Mouse (Mus musculus) embryonic facial prominence, embryonic 11.5 days (tissue): ENCODE results near the gene Gm49369. TPM values are rescaled to one million over a fixed set of nuclear protein-coding genes. Genes with fewer than 3 reads are reported as not detected.
"Not testable (repeated sequence)": the region's sequence is repeated elsewhere in the genome, so short reads cannot be mapped to it uniquely, and the experiment has no call there.

Source experiments
- ATAC-seq: fragments of 200-750 bp; cut with Nextera tagmentation; replicated peaks from 2 replicates; pipeline ENCODE4 v1.8.0; 2017; ENCODE audit warnings: low read depth; ENCODE audit not compliant: insufficient number of reproducible peaks, low FRiP score, low TSS enrichment
- DNase-seq: peaks from one replicate; pipeline ENCODE4 v3.0.0-alpha.2; 2015; ENCODE audit warnings: low spot score
- H3K27ac ChIP-seq: fragments of 300-500 bp; sonication (generic); replicated peaks from 2 replicates; pipeline ENCODE4 v1.5.1; 2014; ENCODE audit warnings: mild to moderate bottlenecking, low read depth, low read length, control low read depth
- H3K27me3 ChIP-seq: fragments of 300-500 bp; sonication (generic); 2 replicates; pipeline ENCODE4 v1.6.1; 2014; ENCODE audit warnings: mild to moderate bottlenecking, low read length, moderate library complexity, mixed read lengths; ENCODE audit not compliant: control insufficient read depth, insufficient read depth
- H3K36me3 ChIP-seq: fragments of 300-500 bp; sonication (generic); replicated peaks from 2 replicates; pipeline ENCODE4 v1.6.1; 2014; ENCODE audit warnings: low read depth, mild to moderate bottlenecking, low read length, moderate library complexity, mixed read lengths; ENCODE audit not compliant: control insufficient read depth, insufficient read depth
- H3K4me1 ChIP-seq: fragments of 300-500 bp; sonication (generic); 2 replicates; pipeline ENCODE4 v1.6.1; 2014; ENCODE audit warnings: low read length, mixed read lengths; ENCODE audit not compliant: control insufficient read depth, insufficient read depth
- H3K4me2 ChIP-seq: fragments of 300-500 bp; sonication (generic); 2 replicates; pipeline ENCODE4 v1.6.1; 2014; ENCODE audit warnings: low read depth, mild to moderate bottlenecking, control low read depth, low read length, moderate library complexity
- H3K4me3 ChIP-seq: fragments of 300-500 bp; sonication (generic); 2 replicates; pipeline ENCODE4 v1.5.1; 2014; ENCODE audit warnings: low read depth, low read length, control low read depth
- H3K9ac ChIP-seq: fragments of 300-500 bp; sonication (generic); replicated peaks from 2 replicates; pipeline ENCODE4 v1.6.1; 2014; ENCODE audit warnings: mild to moderate bottlenecking, control low read depth, low read length
- H3K9me3 ChIP-seq: fragments of 300-500 bp; sonication (generic); replicated peaks from 2 replicates; pipeline ENCODE4 v1.6.1; 2016; ENCODE audit warnings: mild to moderate bottlenecking, low read length, inconsistent platforms, mixed read lengths; ENCODE audit not compliant: control insufficient read depth
- WGBS: fragments of 180-500 bp; shearing (Covaris S2); extraction: QIAGEN DNeasy Blood & Tissue Kit; methylation state at CpG from one replicate; pipeline ENCODE4 v1.1.7; 2014; 5-methylcytosine and 5-hydroxymethylcytosine counted together
- polyA plus RNA-seq: library from polyadenylated mRNA; unstranded; fragments of >200 nt; fragmentation: Nextera tagmentation; extraction: Ambion mirVana; gene quantifications from 2 replicates; pipeline ENCODE4 v1.2.1, GENCODE M21; 2014

Gm49369 gene
- polyA plus RNA-seq, 1 experiment from 2014 or later = not detected

GRCm38 (mm10) chr7:142418027-142418426, 35.6 kb upstream of the Gm49369 start:
- DNase-seq (no peak), ATAC-seq (no peak)
- 99% methylated on average over 2 of the region's 2 CpGs for WGBS
- H3K4me1 ChIP-seq = no peaks in the 10 kb centered on the region
- H3K27me3 ChIP-seq = no peaks in the 10 kb centered on the region
- H3K36me3 ChIP-seq = no peaks in the 10 kb centered on the region
- H3K9ac ChIP-seq = no peak overlapping the region
- H3K27ac ChIP-seq = no peak overlapping the region
- H3K9me3 ChIP-seq = no peaks in the 10 kb centered on the region
- H3K4me3 ChIP-seq = no peak overlapping the region
- H3K4me2 ChIP-seq = no peak overlapping the region

- Histone ChIP-seq H3K27me3 (no peaks in the 10 kb centered on the region), H3K9me3 (no peaks in the 10 kb centered on the region), H3K4me3 (no peak overlapping the region), H3K4me2 (no peak overlapping the region), H3K4me1 (no peaks in the 10 kb centered on the region), H3K36me3 (no peaks in the 10 kb centered on the region), H3K9ac (no peak overlapping the region), H3K27ac (no peak overlapping the region)
- WGBS = 73% methylated on average over 3 of the region's 3 CpGs
- ATAC-seq (no peak), DNase-seq (no peak)
These were observed 33.8 kb upstream of the Gm49369 start for GRCm38 (mm10) chr7:142416225-142416624.

GRCm38 (mm10) chr7:142415314-142415713, 32.8 kb upstream of the Gm49369 start:
- Histone ChIP-seq H3K4me3 (no peak overlapping the region), H3K4me2 (no peak overlapping the region), H3K27me3 (no peaks in the 10 kb centered on the region), H3K27ac (no peak overlapping the region), H3K9ac (no peak overlapping the region), H3K36me3 (no peaks in the 10 kb centered on the region), H3K9me3 (no peaks in the 10 kb centered on the region), H3K4me1 (no peaks in the 10 kb centered on the region)
- DNase-seq (no peak), ATAC-seq (no peak)
- 69% methylated on average over 4 of the region's 4 CpGs for WGBS

- DNase-seq = no peak
- Histone ChIP-seq H3K4me2 (no peak overlapping the region), H3K27me3 (no peaks in the 10 kb centered on the region), H3K36me3 (no peaks in the 10 kb centered on the region), H3K27ac (no peak overlapping the region), H3K4me1 (no peaks in the 10 kb centered on the region), H3K9ac (no peak overlapping the region), H3K4me3 (no peak overlapping the region), H3K9me3 (no peaks in the 10 kb centered on the region)
- no peak for ATAC-seq
- 94% methylated on average over 6 of the region's 6 CpGs for whole genome bisulfite sequencing
These were observed 30.8 kb upstream of the Gm49369 start for GRCm38 (mm10) chr7:142413285-142413684.

- H3K4me2 ChIP-seq = no peak overlapping the region
- H3K9me3 ChIP-seq = no peaks in the 10 kb centered on the region
- no peak overlapping the region for H3K9ac ChIP-seq
- no peaks in the 10 kb centered on the region for H3K36me3 ChIP-seq
- no peaks in the 10 kb centered on the region for H3K4me1 ChIP-seq
- no peak for DNase-seq
- no peaks in the 10 kb centered on the region for H3K27me3 ChIP-seq
- ATAC-seq = no peak
- WGBS = 82% methylated on average over 3 of the region's 3 CpGs
- no peak overlapping the region for H3K4me3 ChIP-seq
- H3K27ac ChIP-seq = no peak overlapping the region
These were observed 27.1 kb upstream of the Gm49369 start for GRCm38 (mm10) chr7:142409603-142410002.

- Histone ChIP-seq H3K27me3 (no peaks in the 10 kb centered on the region), H3K9ac (no peak overlapping the region), H3K4me3 (no peak overlapping the region), H3K4me1 (no peaks in the 10 kb centered on the region), H3K36me3 (no peaks in the 10 kb centered on the region), H3K4me2 (no peak overlapping the region), H3K9me3 (no peaks in the 10 kb centered on the region), H3K27ac (no peak overlapping the region)
- no peak for DNase-seq
- 93% methylated on average over 8 of the region's 8 CpGs for WGBS
- ATAC-seq = no peak
These were observed 26.2 kb upstream of the Gm49369 start for GRCm38 (mm10) chr7:142408686-142409085.

GRCm38 (mm10) chr7:142407935-142408334, 25.5 kb upstream of the Gm49369 start:
- Histone ChIP-seq H3K4me2 (no peak overlapping the region), H3K4me1 (no peaks in the 10 kb centered on the region)

GRCm38 (mm10) chr7:142405134-142405533, 22.7 kb upstream of the Gm49369 start:
- not testable (repeated sequence) for ATAC-seq, H3K4me2 ChIP-seq, H3K36me3 ChIP-seq, H3K27ac ChIP-seq, DNase-seq, H3K4me3 ChIP-seq, H3K9ac ChIP-seq, H3K27me3 ChIP-seq, H3K9me3 ChIP-seq, H3K4me1 ChIP-seq
- WGBS = 89% methylated on average over 5 of the region's 5 CpGs

More at GRCm38 (mm10) chr7:142407935-142408334, 25.5 kb upstream of the Gm49369 start:
- H3K9me3 ChIP-seq = no peaks in the 10 kb centered on the region
- no peak overlapping the region for H3K27ac ChIP-seq
- no peaks in the 10 kb centered on the region for H3K36me3 ChIP-seq
- no peak overlapping the region for H3K9ac ChIP-seq
- no peaks in the 10 kb centered on the region for H3K27me3 ChIP-seq
- no peak overlapping the region for H3K4me3 ChIP-seq
- ATAC-seq = no peak
- DNase-seq = no peak
- 77% methylated on average over 4 of the region's 4 CpGs for WGBS
